Mouse (Mus musculus) heart, embryonic 16.5 days (tissue): ENCODE results near the gene Rnasek. TPM values are rescaled to one million over a fixed set of nuclear protein-coding genes. Genes with fewer than 3 reads are reported as not detected.

Experiments
- ATAC-seq: fragments of 200-750 bp; cut with Nextera tagmentation; replicated peaks from 2 replicates; pipeline ENCODE4 v1.8.0; 2017; ENCODE audit warnings: moderate number of reproducible peaks; ENCODE audit not compliant: insufficient read depth, low FRiP score; ENCODE audit errors: extremely low read depth
- H3K27ac ChIP-seq: fragments of 300-500 bp; sonication (generic); 2 replicates; pipeline ENCODE4 v1.5.1; 2014; ENCODE audit warnings: mild to moderate bottlenecking, low read length, control low read depth, moderate library complexity
- H3K27me3 ChIP-seq: fragments of 300-500 bp; sonication (generic); 2 replicates; pipeline ENCODE4 v1.6.1; 2014; ENCODE audit warnings: low read length, mixed read lengths; ENCODE audit not compliant: control insufficient read depth, insufficient read depth
- H3K36me3 ChIP-seq: fragments of 300-500 bp; sonication (generic); 2 replicates; pipeline ENCODE4 v1.6.1; 2014; ENCODE audit not compliant: control insufficient read depth, insufficient read depth
- H3K4me1 ChIP-seq: fragments of 300-500 bp; sonication (generic); 2 replicates; pipeline ENCODE4 v1.6.1; 2014; ENCODE audit warnings: low read length, mixed read lengths; ENCODE audit not compliant: control insufficient read depth, insufficient read depth
- H3K4me2 ChIP-seq: fragments of 300-500 bp; sonication (generic); 2 replicates; pipeline ENCODE4 v1.6.1; 2014; ENCODE audit warnings: low read depth, mild to moderate bottlenecking, control low read depth, low read length
- H3K4me3 ChIP-seq: fragments of 300-500 bp; sonication (generic); 2 replicates; pipeline ENCODE4 v1.5.1; 2014; ENCODE audit warnings: mild to moderate bottlenecking, control low read depth, low read length
- H3K9ac ChIP-seq: fragments of 300-500 bp; sonication (generic); 2 replicates; pipeline ENCODE4 v1.6.1; 2014; ENCODE audit warnings: low read length, control low read depth
- H3K9me3 ChIP-seq: fragments of 300-500 bp; sonication (generic); replicated peaks from 2 replicates; pipeline ENCODE4 v1.6.1; 2016; ENCODE audit warnings: low read length; ENCODE audit not compliant: control insufficient read depth
- WGBS: fragments of 180-500 bp; shearing (Covaris S2); extraction: QIAGEN DNeasy Blood & Tissue Kit; methylation state at CpG from one replicate; pipeline ENCODE4 v1.1.7; 2014; 5-methylcytosine and 5-hydroxymethylcytosine counted together
- microRNA counts: library from miRNA; unstranded; fragments of <30 nt; microRNA quantifications from one replicate; lab custom pipeline; 2016
- microRNA-seq: library from miRNA; unstranded; fragments of <30 nt; microRNA quantifications from one replicate; pipeline ENCODE4, GENCODE M21; 2017
- polyA plus RNA-seq: library from polyadenylated mRNA; unstranded; fragments of >200 nt; fragmentation: Nextera tagmentation; extraction: Ambion mirVana; gene quantifications from 2 replicates; pipeline ENCODE4 v1.2.1, GENCODE M21; 2015

Gene Rnasek
- polyA plus RNA-seq, 1 experiment from 2014 or later = 218 TPM

DNA sequence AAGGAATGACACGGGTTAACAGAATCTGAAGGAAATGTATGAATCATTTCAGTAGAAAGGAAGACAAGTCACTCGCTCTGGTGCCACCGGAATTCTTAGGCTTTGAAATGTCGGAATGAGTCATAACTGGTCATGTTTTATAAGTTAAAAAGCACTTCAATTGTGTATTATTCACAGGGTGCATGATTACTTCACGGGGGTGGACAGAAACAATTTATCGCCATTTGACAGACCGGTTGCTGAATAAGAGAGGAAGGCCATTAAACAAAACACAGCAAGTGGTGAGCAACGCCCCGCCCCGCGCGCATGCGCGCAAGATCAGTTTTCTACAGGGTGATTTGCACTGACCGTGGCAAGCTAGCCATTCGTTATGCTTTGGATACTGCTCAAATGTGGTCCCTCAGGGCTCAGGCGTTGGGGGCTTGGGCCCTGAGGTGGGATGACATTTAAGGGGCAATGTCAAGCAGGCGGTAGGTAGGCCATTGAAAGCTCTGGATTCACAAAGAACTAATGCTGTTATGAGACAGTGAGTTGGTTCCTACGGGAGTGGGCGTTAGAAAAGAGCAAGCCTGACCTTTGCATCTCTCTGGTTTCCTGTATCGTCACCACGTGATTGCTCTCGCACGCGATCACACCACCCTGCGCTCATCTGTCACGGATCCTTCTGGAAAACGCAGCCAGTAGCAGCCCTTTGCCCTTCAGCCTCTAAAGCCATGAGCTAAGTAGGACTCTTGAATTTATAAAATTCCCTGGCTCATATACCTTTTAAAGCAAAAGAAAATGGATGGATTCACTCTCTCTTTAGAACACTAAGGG lies 50.1 kb downstream of the Rnasek start:
- Histone ChIP-seq H3K36me3 (no peaks in the 10 kb centered on the region), H3K9me3 (no peaks in the 10 kb centered on the region), H3K4me1 (no peaks in the 10 kb centered on the region), H3K4me2 (no peak overlapping the region), H3K4me3 (no peak overlapping the region), H3K27me3 (no peaks in the 10 kb centered on the region), H3K9ac (no peak overlapping the region), H3K27ac (no peak overlapping the region)
- 81% methylated on average over 28 of the region's 28 CpGs for WGBS
- ATAC-seq = no peak

MicroRNAs encoded within 50 kb of the gene (microRNA counts, 519-probe panel; counts per million panel counts)
- microRNA mmu-miR-195 (lab: Ali Mortazavi, UCI) = not detected
- microRNA mmu-miR-497 (lab: Ali Mortazavi, UCI) = 2,246 counts per million, percentile 40 among the panel's probes with 10 or more counts

Small RNAs within 50 kb of the gene (microRNA-seq; reads per million reads assigned to microRNA genes)
- gene Mir195a = 690 reads per million, percentile 75 among the genes with 10 or more reads in this experiment
- gene Mir497 = not detected
- not detected for gene Mir497b

Other genes starting within 250 kb of the Rnasek start
- gene Gabarap, start 248.7 kb downstream of the Rnasek start, polyA plus RNA-seq = 421 and 428 TPM in 2 replicates
- 42.0 and 43.9 TPM in 2 replicates for gene Phf23, start 244.1 kb downstream of the Rnasek start, polyA plus RNA-seq
- gene Dvl2, start 239.2 kb downstream of the Rnasek start, polyA plus RNA-seq = 17.1 and 19.2 TPM in 2 replicates
- gene Acadvl, start 224.4 kb downstream of the Rnasek start, polyA plus RNA-seq = 276 and 298 TPM in 2 replicates
- gene Dlg4, start 222.9 kb downstream of the Rnasek start, polyA plus RNA-seq = 4.6 and 4.7 TPM in 2 replicates
- gene Asgr1, start 185.8 kb downstream of the Rnasek start, polyA plus RNA-seq = not detected in 2 replicates
- gene Asgr2, start 147.2 kb downstream of the Rnasek start, polyA plus RNA-seq = 0.22 TPM in 1 of 2 replicates, not detected in the other
- gene Mgl2, start 109.5 kb downstream of the Rnasek start, polyA plus RNA-seq = 0.64 and 1.1 TPM in 2 replicates
- gene Clec10a, start 83.6 kb downstream of the Rnasek start, polyA plus RNA-seq = 0.51 and 1.1 TPM in 2 replicates
- gene Slc16a11, start 27.1 kb downstream of the Rnasek start, polyA plus RNA-seq = 0.33 and 0.41 TPM in 2 replicates
- 5.0 and 5.6 TPM in 2 replicates for gene Slc16a13, start 18.8 kb downstream of the Rnasek start, polyA plus RNA-seq
- gene Bcl6b, start 10.0 kb downstream of the Rnasek start, polyA plus RNA-seq = 18.1 and 20.2 TPM in 2 replicates
- 116 and 121 TPM in 2 replicates for gene 0610010K14Rik, start 1.9 kb downstream of the Rnasek start, polyA plus RNA-seq
- gene Gm21988, start within 50 bp of the Rnasek start, polyA plus RNA-seq = 8.2 and 9.0 TPM in 2 replicates
- 3.5 and 4.2 TPM in 2 replicates for gene Alox12, start 15.5 kb upstream of the Rnasek start, polyA plus RNA-seq
- 2.8 and 7.2 TPM in 2 replicates for gene Alox12e, start 82.8 kb upstream of the Rnasek start, polyA plus RNA-seq
- gene Alox15, start 112.2 kb upstream of the Rnasek start, polyA plus RNA-seq = 0.56 and 1.1 TPM in 2 replicates
- gene Pelp1, start 170.2 kb upstream of the Rnasek start, polyA plus RNA-seq = 22.1 and 22.5 TPM in 2 replicates
- gene Arrb2, start 192.8 kb upstream of the Rnasek start, polyA plus RNA-seq = 9.5 and 11.7 TPM in 2 replicates
- 25.2 and 27.8 TPM in 2 replicates for gene Med11, start 212.1 kb upstream of the Rnasek start, polyA plus RNA-seq
- gene Zmynd15, start 219.6 kb upstream of the Rnasek start, polyA plus RNA-seq = 1.5 and 1.7 TPM in 2 replicates
- gene Cxcl16, start 220.1 kb upstream of the Rnasek start, polyA plus RNA-seq = 10.2 and 10.9 TPM in 2 replicates